Mouse (Mus musculus) heart, embryonic 13.5 days (tissue): ENCODE data around the gene Igf2bp3. TPM values are rescaled to one million over a fixed set of nuclear protein-coding genes. Genes with fewer than 3 reads are reported as not detected.

Experiments used
- ATAC-seq: fragments of 200-750 bp; cut with Nextera tagmentation; 2 replicates; pipeline ENCODE4 v1.8.0; 2017; ENCODE audit warnings: moderate TSS enrichment; ENCODE audit not compliant: insufficient number of reproducible peaks, low FRiP score, low TSS enrichment; ENCODE audit errors: extremely low read depth
- H3K27ac ChIP-seq: fragments of 300-500 bp; sonication (generic); replicated peaks from 2 replicates; pipeline ENCODE4 v1.5.1; 2015; ENCODE audit warnings: moderate library complexity, mild to moderate bottlenecking, inconsistent platforms
- H3K27me3 ChIP-seq: fragments of 300-500 bp; sonication (generic); replicated peaks from 2 replicates; pipeline ENCODE4 v1.6.1; 2015; ENCODE audit warnings: mild to moderate bottlenecking, inconsistent platforms
- H3K36me3 ChIP-seq: fragments of 300-500 bp; sonication (generic); 2 replicates; pipeline ENCODE4 v1.6.1; 2015; ENCODE audit warnings: mild to moderate bottlenecking, inconsistent platforms
- H3K4me1 ChIP-seq: fragments of 300-500 bp; sonication (generic); 2 replicates; pipeline ENCODE4 v1.6.1; 2015; ENCODE audit warnings: inconsistent platforms
- H3K4me2 ChIP-seq: fragments of 300-500 bp; sonication (generic); 2 replicates; pipeline ENCODE4 v1.6.1; 2015; ENCODE audit warnings: inconsistent platforms, mild to moderate bottlenecking, moderate library complexity
- H3K4me3 ChIP-seq: fragments of 300-500 bp; sonication (generic); 2 replicates; pipeline ENCODE4 v1.5.1; 2015; ENCODE audit warnings: moderate library complexity, mild to moderate bottlenecking, inconsistent platforms
- H3K9ac ChIP-seq: fragments of 300-500 bp; sonication (generic); 2 replicates; pipeline ENCODE4 v1.6.1; 2015; ENCODE audit warnings: inconsistent platforms, mild to moderate bottlenecking, moderate library complexity
- H3K9me3 ChIP-seq: fragments of 300-500 bp; sonication (generic); 2 replicates; pipeline ENCODE4 v1.6.1; 2016; ENCODE audit warnings: inconsistent platforms
- WGBS: fragments of 180-500 bp; shearing (Covaris S2); methylation state at CpG from one replicate; pipeline ENCODE4 v1.1.7; 2015; ENCODE audit warnings: mixed read lengths; 5-methylcytosine and 5-hydroxymethylcytosine counted together
- polyA plus RNA-seq: library from polyadenylated mRNA; unstranded; fragments of >200 nt; fragmentation: Nextera tagmentation; extraction: Ambion mirVana; gene quantifications from 2 replicates; pipeline ENCODE4 v1.2.1, GENCODE M21; 2015

Igf2bp3 gene
- polyA plus RNA-seq, 1 experiment from 2014 or later = 39.2 TPM

GRCm38 (mm10) chr6:49208935-49209334, 5.8 kb downstream of the Igf2bp3 start:
- no peak; the same call in 1 of the 2 replicates for ATAC-seq
- Histone ChIP-seq H3K27ac (peak overlapping the region; percentile 87), H3K36me3 (peaks cover 29% of the 10 kb centered on the region), H3K9me3 (no peaks in the 10 kb centered on the region), H3K27me3 (no peaks in the 10 kb centered on the region), H3K4me1 (peaks cover 64% of the 10 kb centered on the region), H3K9ac (peak overlapping the region; percentile 56), H3K4me2 (peak overlapping the region; percentile 63), H3K4me3 (peak overlapping the region; percentile 36)
- WGBS = 63% methylated on average over 5 of the region's 5 CpGs

GRCm38 (mm10) chr6:49208297-49208930, 6.3 kb downstream of the Igf2bp3 start:
- Histone ChIP-seq H3K4me2 (peak overlapping the region; percentile 63), H3K27me3 (no peaks in the 10 kb centered on the region), H3K27ac (peak overlapping the region; percentile 87), H3K4me1 (peaks cover 63% of the 10 kb centered on the region), H3K9ac (peak overlapping the region; percentile 56), H3K36me3 (peaks cover 34% of the 10 kb centered on the region), H3K4me3 (peak overlapping the region; percentile 36), H3K9me3 (no peaks in the 10 kb centered on the region)
- no peak for ATAC-seq
- 28% methylated on average over 8 of the region's 8 CpGs for WGBS

- Histone ChIP-seq H3K9me3 (no peaks in the 10 kb centered on the region), H3K4me2 (no peak overlapping the region), H3K36me3 (peaks cover 38% of the 10 kb centered on the region), H3K4me3 (no peak overlapping the region), H3K9ac (no peak overlapping the region), H3K27me3 (no peaks in the 10 kb centered on the region), H3K4me1 (peaks cover 44% of the 10 kb centered on the region), H3K27ac (no peak overlapping the region)
- no peak for ATAC-seq
- WGBS = 77% methylated on average over 1 of the region's 1 CpGs
Observed at GRCm38 (mm10) chr6:49206416-49206815, 8.3 kb downstream of the Igf2bp3 start.

- H3K9ac ChIP-seq = no peak overlapping the region
- H3K36me3 ChIP-seq = peaks cover 37% of the 10 kb centered on the region
- 0 out of 2 replicates have a peak, but pooled peaks cover 8% of the 10 kb centered on the region for H3K4me1 ChIP-seq
- H3K27ac ChIP-seq = no peak overlapping the region
- H3K27me3 ChIP-seq = no peaks in the 10 kb centered on the region
- ATAC-seq = no peak
- no peak overlapping the region for H3K4me3 ChIP-seq
- WGBS = 92% methylated on average over 10 of the region's 10 CpGs
- no peak overlapping the region for H3K4me2 ChIP-seq
- H3K9me3 ChIP-seq = no peaks in the 10 kb centered on the region
Observed at GRCm38 (mm10) chr6:49195188-49195587, 19.6 kb downstream of the Igf2bp3 start.

- Histone ChIP-seq H3K9me3 (no peaks in the 10 kb centered on the region), H3K36me3 (peaks cover 37% of the 10 kb centered on the region), H3K27me3 (no peaks in the 10 kb centered on the region), H3K9ac (no peak overlapping the region), H3K4me2 (no peak overlapping the region), H3K4me1 (0 out of 2 replicates have a peak, but pooled peaks cover 8% of the 10 kb centered on the region), H3K27ac (no peak overlapping the region), H3K4me3 (no peak overlapping the region)
- no peak for ATAC-seq
- 91% methylated on average over 4 of the region's 4 CpGs for WGBS
Observed at GRCm38 (mm10) chr6:49194536-49194935, 20.2 kb downstream of the Igf2bp3 start.

GRCm38 (mm10) chr6:49189363-49189762, 25.4 kb downstream of the Igf2bp3 start:
- no peak overlapping the region for H3K4me2 ChIP-seq
- H3K36me3 ChIP-seq = peaks cover 23% of the 10 kb centered on the region
- H3K27me3 ChIP-seq = no peaks in the 10 kb centered on the region
- no peak overlapping the region for H3K9ac ChIP-seq
- 0 out of 2 replicates have a peak, but pooled peaks cover 6% of the 10 kb centered on the region for H3K9me3 ChIP-seq
- no peak overlapping the region for H3K4me3 ChIP-seq
- ATAC-seq = no peak
- H3K27ac ChIP-seq = no peak overlapping the region
- H3K4me1 ChIP-seq = no peaks in the 10 kb centered on the region

GRCm38 (mm10) chr6:49187299-49187698, 27.5 kb downstream of the Igf2bp3 start:
- Histone ChIP-seq H3K4me1 (no peaks in the 10 kb centered on the region), H3K4me2 (no peak overlapping the region), H3K9ac (no peak overlapping the region), H3K9me3 (0 out of 2 replicates have a peak, but pooled peaks cover 6% of the 10 kb centered on the region), H3K36me3 (peaks cover 22% of the 10 kb centered on the region), H3K27ac (no peak overlapping the region), H3K27me3 (no peaks in the 10 kb centered on the region), H3K4me3 (no peak overlapping the region)
- no peak for ATAC-seq
- WGBS = 87% methylated on average over 7 of the region's 7 CpGs

- 84% methylated on average over 5 of the region's 5 CpGs for WGBS
- Histone ChIP-seq H3K4me1 (peaks cover 58% of the 10 kb centered on the region), H3K9me3 (no peaks in the 10 kb centered on the region), H3K27ac (no peak overlapping the region), H3K27me3 (no peaks in the 10 kb centered on the region), H3K4me3 (no peak overlapping the region), H3K36me3 (no peaks in the 10 kb centered on the region), H3K4me2 (no peak overlapping the region), H3K9ac (no peak overlapping the region)
- ATAC-seq = no peak
Observed at GRCm38 (mm10) chr6:49176018-49176417, 38.7 kb downstream of the Igf2bp3 start.

- ATAC-seq = no peak
- no peaks in the 10 kb centered on the region for H3K9me3 ChIP-seq
- peaks cover 44% of the 10 kb centered on the region for H3K4me1 ChIP-seq
- H3K36me3 ChIP-seq = no peaks in the 10 kb centered on the region
- H3K27me3 ChIP-seq = no peaks in the 10 kb centered on the region
- H3K9ac ChIP-seq = no peak overlapping the region
- H3K4me2 ChIP-seq = no peak overlapping the region
- H3K27ac ChIP-seq = peak overlapping the region; percentile 32; the same call in 1 of the 2 replicates
- no peak overlapping the region for H3K4me3 ChIP-seq
Observed at GRCm38 (mm10) chr6:49174616-49175015, 40.1 kb downstream of the Igf2bp3 start.

GRCm38 (mm10) chr6:49173674-49174073, 41.1 kb downstream of the Igf2bp3 start:
- Histone ChIP-seq H3K4me1 (peaks cover 49% of the 10 kb centered on the region), H3K27ac (no peak overlapping the region), H3K36me3 (no peaks in the 10 kb centered on the region), H3K9ac (no peak overlapping the region), H3K27me3 (no peaks in the 10 kb centered on the region), H3K9me3 (no peaks in the 10 kb centered on the region), H3K4me3 (no peak overlapping the region), H3K4me2 (no peak overlapping the region)
- ATAC-seq = no peak
- WGBS = 73% methylated on average over 4 of the region's 4 CpGs

GRCm38 (mm10) chr6:49173265-49173664, 41.5 kb downstream of the Igf2bp3 start:
- Histone ChIP-seq H3K27ac (no peak overlapping the region), H3K4me3 (no peak overlapping the region), H3K4me1 (peaks cover 49% of the 10 kb centered on the region), H3K27me3 (no peaks in the 10 kb centered on the region), H3K36me3 (no peaks in the 10 kb centered on the region), H3K4me2 (no peak overlapping the region), H3K9ac (no peak overlapping the region), H3K9me3 (no peaks in the 10 kb centered on the region)
- WGBS = 73% methylated on average over 7 of the region's 7 CpGs
- ATAC-seq = no peak

GRCm38 (mm10) chr6:49171216-49171615, 43.5 kb downstream of the Igf2bp3 start:
- Histone ChIP-seq H3K9me3 (no peaks in the 10 kb centered on the region), H3K4me2 (no peak overlapping the region), H3K9ac (no peak overlapping the region), H3K4me1 (peaks cover 59% of the 10 kb centered on the region), H3K4me3 (no peak overlapping the region), H3K27me3 (no peaks in the 10 kb centered on the region), H3K36me3 (peaks cover 5% of the 10 kb centered on the region; the same call in 1 of the 2 replicates), H3K27ac (no peak overlapping the region)
- WGBS = 71% methylated on average over 5 of the region's 5 CpGs
- ATAC-seq = no peak
